Mouse (Mus musculus) kidney, postnatal 10 days (tissue): ENCODE measurements around the gene Cers5.
"Not testable (repeated sequence)": the region's sequence is repeated elsewhere in the genome, so short reads cannot be mapped to it uniquely, and the experiment has no call there.

Experiments used
- DNase-seq: peaks from one replicate; pipeline ENCODE4 v3.0.0; 2021; ENCODE audit warnings: mixed read lengths

Cers5 gene

GRCm38 (mm10) chr15:99704881-99705280 lies 67.8 kb downstream of the Cers5 start:
- DNase-seq: no peak

DNA sequence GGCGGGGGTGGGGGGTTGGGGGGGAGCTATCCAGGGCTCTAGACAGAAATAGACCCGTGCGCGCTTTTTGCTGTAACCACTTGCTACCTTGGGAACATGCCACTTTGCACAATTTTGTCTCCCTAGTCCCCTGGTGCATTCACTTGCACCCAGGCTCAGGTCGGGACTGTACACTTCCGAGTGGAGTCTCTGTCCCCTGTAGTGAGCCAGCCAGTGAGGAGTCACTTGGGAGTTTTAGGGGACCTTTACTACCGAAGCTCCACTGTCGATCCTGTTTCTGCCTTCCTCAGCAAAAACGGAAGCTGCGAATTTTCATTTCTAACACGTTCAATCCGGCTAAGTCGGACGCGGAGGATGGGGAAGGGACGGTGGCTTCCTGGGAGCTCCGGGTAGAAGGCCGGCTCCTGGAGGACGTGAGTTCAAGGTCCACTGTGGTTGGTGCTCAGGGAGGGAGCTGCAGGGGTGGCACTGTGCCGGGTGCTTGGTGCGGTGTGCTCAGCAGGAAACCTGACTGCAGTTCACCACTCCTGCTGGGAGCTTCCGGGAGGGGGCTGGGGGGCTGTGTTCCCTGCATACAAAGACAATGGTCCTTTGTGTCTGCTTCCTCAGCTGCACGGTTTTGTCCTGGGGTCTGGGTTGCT lies 68.5 kb downstream of the Cers5 start:
- peak; percentile 78 for DNase-seq

DNA sequence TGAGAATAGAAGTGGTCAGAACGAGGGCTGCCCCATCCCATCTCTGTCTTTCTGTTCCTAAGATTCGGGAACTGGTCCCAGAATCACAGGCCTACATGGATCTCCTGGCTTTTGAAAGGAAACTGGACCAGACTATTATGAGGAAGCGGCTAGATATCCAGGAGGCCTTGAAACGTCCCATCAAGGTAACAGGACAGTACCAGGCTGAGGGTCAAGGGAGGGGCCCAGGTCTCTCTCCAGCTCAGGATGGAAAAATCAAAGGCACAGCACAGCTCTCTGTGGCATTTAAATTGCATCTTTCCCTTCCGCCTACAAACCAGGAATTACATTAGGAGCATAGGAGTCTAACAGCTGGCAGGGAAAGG lies 69.0 kb downstream of the Cers5 start:
- DNase-seq: no peak

DNA sequence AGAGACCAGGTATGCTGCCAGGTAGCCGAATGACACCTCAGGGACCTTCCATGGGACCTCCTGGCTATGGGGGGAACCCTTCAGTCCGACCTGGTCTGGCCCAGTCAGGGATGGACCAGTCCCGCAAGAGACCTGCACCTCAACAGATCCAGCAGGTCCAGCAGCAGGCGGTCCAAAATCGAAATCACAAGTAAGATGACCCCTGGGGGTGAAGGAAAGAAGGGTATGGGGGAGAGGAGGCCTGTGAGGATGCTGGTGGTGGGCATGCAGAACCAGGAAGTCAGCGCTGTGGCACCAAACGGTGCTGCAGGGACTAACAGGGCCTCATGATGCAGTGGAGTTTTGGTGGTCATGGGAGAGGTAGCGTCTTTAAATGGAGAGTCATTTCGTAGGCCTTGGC lies 69.6 kb downstream of the Cers5 start:
- no peak for DNase-seq

GRCm38 (mm10) chr15:99701999-99702900 lies 70.4 kb downstream of the Cers5 start, which contains the start of gene Smarcd1:
Gene Smarcd1, plus strand, starts transcription at chr15:99702129.
- peak; percentile 97 for DNase-seq

GRCm38 (mm10) chr15:99701640-99701998 lies 71.1 kb downstream of the Cers5 start:
- DNase-seq: not testable (repeated sequence)

GRCm38 (mm10) chr15:99700219-99701106 lies 72.2 kb downstream of the Cers5 start:
- DNase-seq: no peak

DNA sequence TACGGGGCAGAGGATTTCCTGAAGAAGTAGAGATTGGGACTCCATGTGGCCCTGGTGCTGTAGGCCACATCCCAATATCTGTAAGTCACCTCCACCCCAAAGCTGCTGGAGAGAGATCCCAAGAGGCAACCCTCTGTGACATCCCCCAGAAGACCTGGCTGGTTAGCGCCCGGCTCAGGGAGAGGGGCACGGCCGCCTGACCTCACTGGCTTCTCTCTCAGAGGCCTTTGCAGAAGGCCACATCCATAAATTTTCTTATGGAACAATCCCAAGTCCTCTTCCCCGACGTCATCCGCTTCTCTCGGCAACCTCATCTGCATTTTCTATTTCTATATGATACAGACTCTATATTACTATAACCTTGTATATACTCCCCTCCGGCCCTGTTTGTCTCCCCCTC lies 73.0 kb downstream of the Cers5 start:
- DNase-seq: no peak

DNA sequence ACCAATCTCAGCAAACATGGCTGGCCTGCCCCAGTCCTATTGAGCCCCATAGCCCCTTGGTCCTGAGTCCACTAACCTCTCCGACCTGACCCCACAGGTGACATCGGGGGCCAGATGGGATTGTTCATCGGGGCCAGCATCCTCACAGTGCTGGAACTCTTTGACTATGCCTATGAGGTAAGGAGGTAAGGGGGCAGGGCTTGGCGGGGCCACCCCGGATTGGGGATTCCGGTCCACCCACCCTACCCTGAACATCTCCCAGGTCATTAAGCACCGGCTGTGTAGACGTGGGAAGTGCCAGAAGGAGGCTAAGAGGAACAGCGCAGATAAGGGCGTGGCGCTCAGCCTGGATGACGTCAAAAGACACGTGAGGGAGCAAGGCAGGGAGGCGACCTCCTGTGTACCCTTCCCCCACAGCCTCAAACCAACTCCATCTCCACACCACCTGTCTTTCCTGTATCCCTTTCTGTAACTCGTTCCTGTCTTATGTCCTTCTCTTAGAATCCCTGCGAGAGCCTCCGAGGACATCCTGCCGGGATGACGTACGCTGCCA lies 74.1 kb downstream of the Cers5 start:
- no peak for DNase-seq

DNA sequence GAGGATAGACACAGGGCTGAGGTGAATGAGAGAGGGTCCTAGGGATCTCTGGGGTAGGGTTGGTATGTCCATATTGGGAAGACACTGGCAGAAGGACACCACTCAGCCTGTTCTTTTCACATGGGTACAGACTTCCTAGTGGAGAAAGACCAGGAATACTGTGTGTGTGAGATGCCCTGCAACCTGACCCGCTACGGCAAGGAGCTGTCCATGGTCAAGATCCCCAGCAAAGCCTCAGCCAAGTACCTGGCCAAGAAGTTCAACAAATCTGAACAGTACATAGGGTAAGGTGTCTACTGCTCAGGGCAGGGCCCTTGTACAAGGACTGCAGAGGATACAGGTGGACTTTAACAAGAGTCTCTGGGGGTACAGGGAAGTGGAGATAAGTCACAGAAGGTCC lies 75.4 kb downstream of the Cers5 start:
- DNase-seq: peak; percentile 45

DNA sequence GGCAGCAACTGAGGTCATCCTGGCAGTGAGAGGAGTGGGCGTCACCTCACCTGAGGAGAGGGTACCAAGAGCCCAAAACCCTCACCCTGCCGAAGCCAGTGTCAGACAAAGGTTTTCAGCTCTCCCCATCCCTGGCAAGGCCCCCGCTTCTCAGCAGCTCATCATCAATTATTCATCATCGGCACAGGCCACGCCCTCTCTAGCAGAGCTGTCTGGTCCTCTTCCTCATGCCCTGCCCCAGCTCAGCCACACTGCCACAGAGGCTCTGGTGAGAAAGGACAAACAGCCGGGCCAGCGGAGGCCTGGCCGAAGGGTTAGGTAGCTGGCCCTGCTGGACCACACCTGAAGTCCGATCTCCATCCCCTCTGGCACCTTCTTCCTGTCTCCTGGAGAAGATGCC lies 80.7 kb downstream of the Cers5 start:
- no peak for DNase-seq

DNA sequence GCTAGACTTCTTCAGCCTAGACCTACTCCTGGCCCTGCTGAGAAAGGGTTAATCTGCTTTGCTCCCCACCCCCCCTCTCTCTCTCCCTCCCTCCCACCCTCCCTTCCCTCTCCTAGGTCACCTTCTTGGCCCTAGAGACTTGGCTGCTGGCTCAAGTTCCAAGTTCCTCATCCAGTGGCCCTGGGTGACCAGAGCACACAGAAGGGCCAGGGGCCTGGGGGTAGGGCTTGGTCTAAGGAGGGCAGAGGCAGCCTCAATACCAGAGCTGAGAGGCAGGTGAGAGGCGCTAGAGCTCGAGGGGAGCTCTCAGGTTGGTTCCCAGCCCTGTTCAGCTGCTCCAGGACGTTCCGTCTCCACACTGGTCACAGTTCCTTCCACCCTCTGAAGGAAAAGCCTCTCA lies 81.8 kb downstream of the Cers5 start:
- no peak for DNase-seq

DNA sequence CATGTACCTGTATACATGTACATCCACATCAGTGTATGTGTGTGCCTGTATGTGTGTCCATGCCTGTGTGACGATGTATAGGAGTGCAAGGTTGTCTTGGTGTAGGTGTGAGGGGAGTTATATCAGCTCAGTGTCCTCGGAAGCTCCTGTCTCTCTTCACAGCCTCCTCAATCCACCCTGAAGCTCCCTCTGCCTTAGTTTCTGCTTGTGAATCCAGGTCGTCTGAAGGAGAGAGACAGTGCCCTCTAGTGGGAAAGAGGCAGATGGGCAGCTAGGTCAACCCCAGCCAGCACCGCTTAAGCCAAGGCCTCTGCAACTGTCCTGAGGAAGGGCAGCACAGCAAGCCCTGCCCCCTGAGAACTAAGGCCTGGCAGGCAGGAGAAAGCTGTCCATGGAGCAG lies 84.0 kb downstream of the Cers5 start:
- DNase-seq: peak; percentile 72
